Mouse (Mus musculus) embryonic facial prominence, embryonic 13.5 days (tissue): ENCODE data around the gene Gm21969. TPM values are rescaled to one million over a fixed set of nuclear protein-coding genes. Genes with fewer than 3 reads are reported as not detected.

ENCODE experiments used
- ATAC-seq: fragments of 200-750 bp; cut with Nextera tagmentation; 2 replicates; pipeline ENCODE4 v1.8.0; 2017; ENCODE audit warnings: low read depth; ENCODE audit not compliant: insufficient number of reproducible peaks, insufficient read depth, low FRiP score, low TSS enrichment
- H3K27ac ChIP-seq: fragments of 300-500 bp; sonication (generic); 2 replicates; pipeline ENCODE4 v1.5.1; 2015; ENCODE audit warnings: moderate library complexity, mild to moderate bottlenecking, inconsistent platforms
- H3K27me3 ChIP-seq: fragments of 300-500 bp; sonication (generic); 2 replicates; pipeline ENCODE4 v1.6.1; 2015; ENCODE audit warnings: mild to moderate bottlenecking, inconsistent platforms
- H3K36me3 ChIP-seq: fragments of 300-500 bp; sonication (generic); 2 replicates; pipeline ENCODE4 v1.6.1; 2015; ENCODE audit warnings: mild to moderate bottlenecking, inconsistent platforms
- H3K4me1 ChIP-seq: fragments of 300-500 bp; sonication (generic); 2 replicates; pipeline ENCODE4 v1.6.1; 2015; ENCODE audit warnings: inconsistent platforms
- H3K4me2 ChIP-seq: fragments of 300-500 bp; sonication (generic); 2 replicates; pipeline ENCODE4 v1.6.1; 2015; ENCODE audit warnings: moderate library complexity, mild to moderate bottlenecking, inconsistent platforms
- H3K4me3 ChIP-seq: fragments of 300-500 bp; sonication (generic); 2 replicates; pipeline ENCODE4 v1.5.1; 2015; ENCODE audit warnings: mild to moderate bottlenecking, inconsistent platforms
- H3K9ac ChIP-seq: fragments of 300-500 bp; sonication (generic); 2 replicates; pipeline ENCODE4 v1.6.1; 2015; ENCODE audit warnings: mild to moderate bottlenecking, inconsistent platforms
- H3K9me3 ChIP-seq: fragments of 300-500 bp; sonication (generic); 2 replicates; pipeline ENCODE4 v1.6.1; 2016; ENCODE audit warnings: inconsistent platforms
- WGBS: fragments of 180-500 bp; shearing (Covaris S2); methylation state at CpG from one replicate; pipeline ENCODE4 v1.1.7; 2015; ENCODE audit warnings: mixed read lengths; 5-methylcytosine and 5-hydroxymethylcytosine counted together
- polyA plus RNA-seq: library from polyadenylated mRNA; unstranded; fragments of >200 nt; fragmentation: Nextera tagmentation; extraction: Ambion mirVana; gene quantifications from 2 replicates; pipeline ENCODE4 v1.2.1, GENCODE M21; 2015

Gene Gm21969
- not detected in 2 replicates for polyA plus RNA-seq

GRCm38 (mm10) chr4:139602357-139603244 is at the start of gene Gm21969:
Gm21969 (plus strand) TSS chr4:139603186.
- Histone ChIP-seq H3K4me1 (peaks cover 53% of the 10 kb centered on the region), H3K4me3 (no peak within 1 kb of the TSS), H3K9me3 (no peaks in the 10 kb centered on the region), H3K27me3 (no peaks in the 10 kb centered on the region), H3K4me2 (no peak within 1 kb of the TSS), H3K9ac (0 out of 2 replicates have a peak within 1 kb of the TSS, but pooled peaks have one; percentile 41), H3K27ac (peak within 1 kb of the TSS; percentile 63), H3K36me3 (peaks cover 30% of the 10 kb centered on the region)
- ATAC-seq: no peak
- 57% methylated on average over 14 of the region's 14 CpGs for WGBS

GRCm38 (mm10) chr4:139555235-139555634 is 47.8 kb upstream of the Gm21969 start:
- H3K36me3 ChIP-seq: no peaks in the 10 kb centered on the region
- H3K9me3 ChIP-seq: peaks cover 5% of the 10 kb centered on the region; the same call in 1 of the 2 replicates
- no peak overlapping the region for H3K9ac ChIP-seq
- WGBS: 76% methylated on average over 11 of the region's 11 CpGs
- H3K4me3 ChIP-seq: no peak overlapping the region
- no peak overlapping the region for H3K27ac ChIP-seq
- H3K4me2 ChIP-seq: no peak overlapping the region
- ATAC-seq: no peak
- H3K4me1 ChIP-seq: no peaks in the 10 kb centered on the region
- no peaks in the 10 kb centered on the region for H3K27me3 ChIP-seq

- Histone ChIP-seq H3K27ac (no peak overlapping the region), H3K4me3 (no peak overlapping the region), H3K36me3 (no peaks in the 10 kb centered on the region), H3K9me3 (peaks cover 5% of the 10 kb centered on the region; the same call in 1 of the 2 replicates), H3K9ac (no peak overlapping the region), H3K27me3 (no peaks in the 10 kb centered on the region), H3K4me2 (0 out of 2 replicates have a peak overlapping the region, but pooled peaks have one; percentile 9), H3K4me1 (no peaks in the 10 kb centered on the region)
- ATAC-seq: no peak
- 71% methylated on average over 19 of the region's 19 CpGs for WGBS
Measured at GRCm38 (mm10) chr4:139555951-139556350, 47.0 kb upstream of the Gm21969 start.

- peaks cover 5% of the 10 kb centered on the region for H3K27me3 ChIP-seq
- no peak overlapping the region for H3K4me2 ChIP-seq
- no peaks in the 10 kb centered on the region for H3K9me3 ChIP-seq
- no peaks in the 10 kb centered on the region for H3K36me3 ChIP-seq
- H3K4me3 ChIP-seq: no peak overlapping the region
- WGBS: 84% methylated on average over 15 of the region's 15 CpGs
- no peak overlapping the region for H3K9ac ChIP-seq
- H3K27ac ChIP-seq: no peak overlapping the region
- no peak for ATAC-seq
- H3K4me1 ChIP-seq: no peaks in the 10 kb centered on the region
Measured at GRCm38 (mm10) chr4:139568361-139568760, 34.6 kb upstream of the Gm21969 start.

- WGBS: 82% methylated on average over 10 of the region's 10 CpGs
- Histone ChIP-seq H3K27ac (no peak overlapping the region), H3K27me3 (peaks cover 5% of the 10 kb centered on the region), H3K36me3 (no peaks in the 10 kb centered on the region), H3K4me3 (no peak overlapping the region), H3K9me3 (no peaks in the 10 kb centered on the region), H3K4me2 (no peak overlapping the region), H3K9ac (no peak overlapping the region), H3K4me1 (peaks cover 10% of the 10 kb centered on the region)
- ATAC-seq: no peak
Measured at GRCm38 (mm10) chr4:139570756-139571155, 32.2 kb upstream of the Gm21969 start.

- H3K27me3 ChIP-seq: peaks cover 5% of the 10 kb centered on the region
- peaks cover 28% of the 10 kb centered on the region for H3K4me1 ChIP-seq
- no peaks in the 10 kb centered on the region for H3K36me3 ChIP-seq
- 79% methylated on average over 12 of the region's 12 CpGs for WGBS
- H3K9ac ChIP-seq: peak overlapping the region; percentile 69; the same call in 1 of the 2 replicates
- no peak overlapping the region for H3K4me3 ChIP-seq
- no peak for ATAC-seq
- no peak overlapping the region for H3K4me2 ChIP-seq
- H3K9me3 ChIP-seq: no peaks in the 10 kb centered on the region
- no peak overlapping the region for H3K27ac ChIP-seq
Measured at GRCm38 (mm10) chr4:139572928-139573512, 30.0 kb upstream of the Gm21969 start.

- peak; percentile 95 for ATAC-seq
- Histone ChIP-seq H3K9me3 (no peaks in the 10 kb centered on the region), H3K9ac (peak overlapping the region; percentile 92), H3K4me1 (peaks cover 37% of the 10 kb centered on the region), H3K4me2 (peak overlapping the region; percentile 96), H3K4me3 (peak overlapping the region; percentile 86), H3K27ac (peak overlapping the region; percentile 86), H3K36me3 (no peaks in the 10 kb centered on the region), H3K27me3 (peaks cover 5% of the 10 kb centered on the region)
- WGBS: under 1% methylated on average over 32 of the region's 52 CpGs
Measured at GRCm38 (mm10) chr4:139574156-139574798, 28.7 kb upstream of the Gm21969 start.

GRCm38 (mm10) chr4:139574799-139575672 is 27.9 kb upstream of the Gm21969 start:
- Histone ChIP-seq H3K4me2 (peak overlapping the region; percentile 96), H3K36me3 (no peaks in the 10 kb centered on the region), H3K4me3 (peak overlapping the region; percentile 86), H3K4me1 (peaks cover 45% of the 10 kb centered on the region), H3K9ac (peak overlapping the region; percentile 92), H3K27me3 (peaks cover 5% of the 10 kb centered on the region), H3K27ac (peak overlapping the region; percentile 86), H3K9me3 (no peaks in the 10 kb centered on the region)
- peak; percentile 56 for ATAC-seq
- WGBS: under 1% methylated on average over 102 of the region's 111 CpGs

GRCm38 (mm10) chr4:139575673-139576003 is 27.3 kb upstream of the Gm21969 start:
- Histone ChIP-seq H3K9me3 (no peaks in the 10 kb centered on the region), H3K9ac (peak overlapping the region; percentile 92), H3K36me3 (no peaks in the 10 kb centered on the region), H3K4me3 (peak overlapping the region; percentile 86), H3K27ac (peak overlapping the region; percentile 86), H3K27me3 (peaks cover 5% of the 10 kb centered on the region), H3K4me1 (peaks cover 51% of the 10 kb centered on the region), H3K4me2 (peak overlapping the region; percentile 96)
- ATAC-seq: no peak
- WGBS: 8% methylated on average over 14 of the region's 14 CpGs

- peak overlapping the region; percentile 86 for H3K4me3 ChIP-seq
- H3K4me2 ChIP-seq: peak overlapping the region; percentile 96
- peaks cover 5% of the 10 kb centered on the region for H3K27me3 ChIP-seq
- no peaks in the 10 kb centered on the region for H3K36me3 ChIP-seq
- H3K4me1 ChIP-seq: peaks cover 58% of the 10 kb centered on the region
- no peak overlapping the region for H3K27ac ChIP-seq
- ATAC-seq: no peak
- peak overlapping the region; percentile 92 for H3K9ac ChIP-seq
- 36% methylated on average over 14 of the region's 14 CpGs for WGBS
- H3K9me3 ChIP-seq: no peaks in the 10 kb centered on the region
Measured at GRCm38 (mm10) chr4:139576251-139576880, 26.6 kb upstream of the Gm21969 start.
